Mouse (Mus musculus) large intestine, adult 2 months (tissue): ENCODE results near the gene Gm20388. TPM values are rescaled to one million over a fixed set of nuclear protein-coding genes. Genes with fewer than 3 reads are reported as not detected.

Source experiments
- DNase-seq: peaks from one replicate; pipeline ENCODE4 v3.0.0-alpha.2; 2012; ENCODE audit warnings: low read depth, low spot score
- WGBS: fragments of 180-500 bp; shearing (Covaris S2); methylation state at CpG from one replicate; pipeline ENCODE4 v1.1.7; 2018; 5-methylcytosine and 5-hydroxymethylcytosine counted together
- polyA plus RNA-seq: library from polyadenylated mRNA; depleted of rRNA; stranded (reverse); fragments of >200 nt; gene quantifications from 2 replicates; pipeline ENCODE4 v1.2.3, GENCODE M21; 2012

Gm20388 gene
- polyA plus RNA-seq, 1 experiment, result 31.5 TPM

GRCm38 (mm10) chr8:121828376-121829023 is 1917.9 kb downstream of the Gm20388 start:
- DNase-seq, result no peak
- WGBS, result 25% methylated on average over 10 of the region's 10 CpGs

- WGBS, result under 1% methylated on average over 68 of the region's 68 CpGs
- DNase-seq, result peak; percentile 78
Measured at GRCm38 (mm10) chr8:121829048-121829776, 1918.6 kb downstream of the Gm20388 start, which contains the start of gene Klhdc4. TSS of gene Klhdc4 (minus strand) at chr8:121829569.

GRCm38 (mm10) chr8:121829777-121830362 is 1919.2 kb downstream of the Gm20388 start:
- WGBS, result 13% methylated on average over 18 of the region's 18 CpGs
- DNase-seq, result no peak

GRCm38 (mm10) chr8:121832061-121832460 is 1921.4 kb downstream of the Gm20388 start:
- 87% methylated on average over 2 of the region's 2 CpGs for WGBS

GRCm38 (mm10) chr8:121832503-121832902 is 1921.9 kb downstream of the Gm20388 start:
- DNase-seq, result peak; percentile 36
- 11% methylated on average over 6 of the region's 6 CpGs for WGBS

More at GRCm38 (mm10) chr8:121832061-121832460, 1921.4 kb downstream of the Gm20388 start:
- no peak for DNase-seq

- DNase-seq, result no peak
- 50% methylated on average over 8 of the region's 8 CpGs for WGBS
Measured at GRCm38 (mm10) chr8:121841242-121841641, 1930.6 kb downstream of the Gm20388 start.

GRCm38 (mm10) chr8:121842064-121842955 is 1931.7 kb downstream of the Gm20388 start:
- WGBS, result 86% methylated on average over 8 of the region's 8 CpGs
- DNase-seq, result no peak

- no peak for DNase-seq
- WGBS, result 62% methylated on average over 3 of the region's 3 CpGs
Measured at GRCm38 (mm10) chr8:121843184-121843733, 1932.6 kb downstream of the Gm20388 start.

GRCm38 (mm10) chr8:121844765-121845164 is 1934.1 kb downstream of the Gm20388 start:
- 64% methylated on average over 7 of the region's 7 CpGs for WGBS
- no peak for DNase-seq

GRCm38 (mm10) chr8:121846815-121847214 is 1936.2 kb downstream of the Gm20388 start:
- no peak for DNase-seq

- WGBS, result 50% methylated on average over 10 of the region's 10 CpGs
- no peak for DNase-seq
Measured at GRCm38 (mm10) chr8:121847261-121847822, 1936.7 kb downstream of the Gm20388 start.

GRCm38 (mm10) chr8:121847987-121848386 is 1937.3 kb downstream of the Gm20388 start:
- DNase-seq, result no peak
- WGBS, result 74% methylated on average over 6 of the region's 6 CpGs

- 47% methylated on average over 10 of the region's 10 CpGs for WGBS
- no peak for DNase-seq
Measured at GRCm38 (mm10) chr8:121848495-121848894, 1937.9 kb downstream of the Gm20388 start.

GRCm38 (mm10) chr8:121849303-121849702 is 1938.7 kb downstream of the Gm20388 start:
- 52% methylated on average over 9 of the region's 9 CpGs for WGBS
- DNase-seq, result no peak

- DNase-seq, result no peak
- 17% methylated on average over 6 of the region's 6 CpGs for WGBS
Measured at GRCm38 (mm10) chr8:121850018-121850417, 1939.4 kb downstream of the Gm20388 start.

GRCm38 (mm10) chr8:121850436-121850820 is 1939.8 kb downstream of the Gm20388 start:
- DNase-seq, result no peak
- 48% methylated on average over 12 of the region's 12 CpGs for WGBS

- DNase-seq, result peak; percentile 76
- 6% methylated on average over 24 of the region's 24 CpGs for WGBS
Measured at GRCm38 (mm10) chr8:121850821-121851470, 1940.3 kb downstream of the Gm20388 start.

- DNase-seq, result no peak
- 42% methylated on average over 7 of the region's 7 CpGs for WGBS
Measured at GRCm38 (mm10) chr8:121851716-121852115, 1941.1 kb downstream of the Gm20388 start.

- DNase-seq, result no peak
- 26% methylated on average over 7 of the region's 7 CpGs for WGBS
Measured at GRCm38 (mm10) chr8:121852464-121852863, 1941.8 kb downstream of the Gm20388 start.
